Mouse (Mus musculus): ENCODE data around the gene Pkig. TPM values are rescaled to one million over a fixed set of nuclear protein-coding genes. Genes with fewer than 3 reads are reported as not detected.
A peak's percentile ranks its signal among the peaks of the same experiment; 100 is the strongest.

The Pkig gene
- total and polyA plus RNA-seq, 3 experiments, result 225 to 364 (median 227) TPM

DNA sequence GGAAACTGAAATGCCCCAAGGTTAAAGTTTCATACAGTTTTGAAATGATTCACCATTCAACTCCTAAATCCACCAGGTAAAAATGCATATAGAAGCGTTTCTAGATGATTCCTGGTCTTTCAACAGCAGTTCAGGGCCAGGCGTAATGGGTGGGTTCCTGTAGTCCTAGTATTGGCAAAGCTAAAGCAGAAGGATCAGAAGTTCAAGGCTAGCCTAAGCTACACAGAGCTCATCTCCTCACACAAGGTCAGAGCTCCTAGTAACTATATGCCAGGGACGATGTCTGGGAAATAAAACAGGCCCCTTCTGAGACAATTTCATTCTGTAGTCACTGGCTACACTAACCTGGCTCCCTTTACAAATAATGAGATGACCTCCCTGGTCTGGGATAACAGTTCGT lies 27.0 kb upstream of the Pkig start:
- DNase-seq (ENCODE audit: extremely low read depth), result no peak
- peaks cover 72% of the 10 kb centered on the region for H3K79me2 ChIP-seq (replicated peaks; ENCODE audit: control insufficient read depth, extremely low read depth, insufficient read depth, poor library complexity, severe bottlenecking)
- dilution Hi-C loops (cut with MboI; ENCODE audit: extremely low pct_ligation_motif_present, extremely low pct_unique_long_range_greater_than_20kb, low sequenced_read_pairs), result no loop called here
- H3K4me1 ChIP-seq (ENCODE audit: control insufficient read depth in 1 of 2, insufficient read depth in 2 of 2), result peaks cover 3 to 23% of the 10 kb centered on the region in 2 experiments; a peak in 2 of 4 replicates
- TF ChIP-seq E2F4 (IDR thresholded peaks at IDR 0.05; ENCODE audit: insufficient replicate concordance, low read depth, low read length), result no peak
- no peak for TF ChIP-seq POLR2AphosphoS2 (IDR thresholded peaks at IDR 0.05; ENCODE audit: low read depth, low read length)
- TF ChIP-seq BHLHE40 (IDR thresholded peaks at IDR 0.05; ENCODE audit: low read depth, low read length), result no peak
- H3K4me2 ChIP-seq (ENCODE audit: insufficient read depth, low read depth, poor library complexity, severe bottlenecking), result no peak overlapping the region
- in situ Hi-C loops (cut with MboI; ENCODE audit: low pct_ligation_motif_present, low pct_unique_long_range_greater_than_20kb, low sequenced_read_pairs), result no loop called here
- H3K9me3 ChIP-seq (replicated peaks; ENCODE audit: low read length), result no peaks in the 10 kb centered on the region
- no peak overlapping the region for H3K9ac ChIP-seq (ENCODE audit: insufficient read depth, low read depth)
- H3K36me3 ChIP-seq (replicated peaks in 1 of 2; ENCODE audit: control insufficient read depth in 1 of 2, insufficient read depth in 1 of 2, low read length in 1 of 2), result peaks cover 86 to 94% of the 10 kb centered on the region in 2 experiments
- H3K27me3 ChIP-seq (replicated peaks), result no peaks in the 10 kb centered on the region
- no peak overlapping the region for H3K4me3 ChIP-seq (replicated peaks in 1 of 3; ENCODE audit: low read depth in 2 of 3, low read length in 2 of 3, poor library complexity in 1 of 3)
- H3K27ac ChIP-seq (ENCODE audit: insufficient read depth, low read depth), result no peak overlapping the region

DNA sequence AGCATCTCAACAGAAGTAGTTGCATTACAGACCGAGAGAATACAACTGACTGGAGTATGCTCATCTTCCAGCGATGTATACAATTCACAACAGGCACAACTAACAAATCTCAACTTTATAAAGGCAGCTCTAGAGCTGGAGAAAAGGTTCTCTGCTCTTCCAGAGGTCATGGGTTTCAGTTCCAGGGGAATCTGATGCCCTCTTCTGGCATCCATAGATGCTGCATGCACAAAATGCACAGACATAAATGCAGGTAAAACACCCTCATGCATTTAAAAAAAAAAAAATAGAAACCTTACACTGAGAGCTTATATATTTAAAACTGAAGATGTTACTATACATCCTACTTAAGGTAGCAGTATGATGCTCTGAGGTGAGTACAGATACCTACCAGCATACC lies 26.5 kb upstream of the Pkig start:
- Histone ChIP-seq H3K9ac (ENCODE audit: insufficient read depth, low read depth) (no peak overlapping the region), H3K4me3 (replicated peaks in 1 of 3; ENCODE audit: low read depth in 2 of 3, low read length in 2 of 3, poor library complexity in 1 of 3) (no peak overlapping the region), H3K79me2 (replicated peaks; ENCODE audit: control insufficient read depth, extremely low read depth, insufficient read depth, poor library complexity, severe bottlenecking) (peaks cover 72% of the 10 kb centered on the region), H3K9me3 (replicated peaks; ENCODE audit: low read length) (no peaks in the 10 kb centered on the region), H3K36me3 (replicated peaks in 1 of 2; ENCODE audit: control insufficient read depth in 1 of 2, insufficient read depth in 1 of 2, low read length in 1 of 2) (peaks cover 84 to 94% of the 10 kb centered on the region in 2 experiments), H3K27ac (ENCODE audit: insufficient read depth, low read depth) (no peak overlapping the region), H3K27me3 (replicated peaks) (no peaks in the 10 kb centered on the region), H3K4me2 (ENCODE audit: insufficient read depth, low read depth, poor library complexity, severe bottlenecking) (no peak overlapping the region), H3K4me1 (ENCODE audit: control insufficient read depth in 1 of 2, insufficient read depth in 2 of 2) (peaks cover 3 to 25% of the 10 kb centered on the region in 2 experiments; a peak in 2 of 4 replicates)
- dilution Hi-C loops (cut with MboI; ENCODE audit: extremely low pct_ligation_motif_present, extremely low pct_unique_long_range_greater_than_20kb, low sequenced_read_pairs) (no loop called here), in situ Hi-C loops (cut with MboI; ENCODE audit: low pct_ligation_motif_present, low pct_unique_long_range_greater_than_20kb, low sequenced_read_pairs) (no loop called here)
- no peak for DNase-seq (ENCODE audit: extremely low read depth)
- TF ChIP-seq E2F4 (IDR thresholded peaks at IDR 0.05; ENCODE audit: insufficient replicate concordance, low read depth, low read length), result no peak
- no peak for TF ChIP-seq MAZ (IDR thresholded peaks at IDR 0.05; ENCODE audit: low read depth, low read length)
- TF ChIP-seq MAFK (IDR thresholded peaks at IDR 0.05; ENCODE audit: insufficient replicate concordance, low read length), result no peak
- no peak for TF ChIP-seq MAX (IDR thresholded peaks at IDR 0.05; ENCODE audit: low read length)
- no peak for TF ChIP-seq RAD21 (IDR thresholded peaks at IDR 0.05; ENCODE audit: low read depth, low read length)
- TF ChIP-seq ZC3H11A (IDR thresholded peaks at IDR 0.05; ENCODE audit: low read depth, low read length), result no peak
- TF ChIP-seq MEF2A (IDR thresholded peaks at IDR 0.05; ENCODE audit: borderline replicate concordance, low read depth, low read length), result no peak
- no peak for TF ChIP-seq KAT2A (IDR thresholded peaks at IDR 0.05; ENCODE audit: insufficient replicate concordance, low read length)

DNA sequence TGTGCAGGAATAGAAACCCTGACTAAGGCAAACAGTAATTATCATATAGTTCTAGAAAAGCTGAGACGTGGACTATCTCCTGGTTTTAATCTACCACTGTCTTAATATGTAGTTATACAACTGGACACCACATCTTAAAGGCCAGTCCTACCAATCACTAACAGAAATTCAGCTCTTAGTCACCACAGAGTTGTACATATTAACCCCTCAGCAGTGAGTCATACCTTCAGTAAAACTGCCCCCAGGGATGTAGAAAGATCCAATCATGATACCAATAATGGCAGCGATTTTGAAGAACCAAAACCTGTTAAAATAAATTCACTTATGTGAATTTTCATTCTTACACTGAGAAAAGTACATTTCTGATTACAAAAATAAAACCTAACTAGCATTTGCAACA lies 24.0 kb upstream of the Pkig start:
- Histone ChIP-seq H3K9me3 (replicated peaks; ENCODE audit: low read length) (no peaks in the 10 kb centered on the region), H3K4me1 (ENCODE audit: control insufficient read depth in 1 of 2, insufficient read depth in 2 of 2) (peaks cover 12 to 48% of the 10 kb centered on the region in 2 experiments), H3K4me3 (replicated peaks in 1 of 3; ENCODE audit: low read depth in 2 of 3, low read length in 2 of 3, poor library complexity in 1 of 3) (no peak overlapping the region), H3K27me3 (replicated peaks) (no peaks in the 10 kb centered on the region), H3K27ac (ENCODE audit: insufficient read depth, low read depth) (no peak overlapping the region), H3K36me3 (replicated peaks in 1 of 2; ENCODE audit: control insufficient read depth in 1 of 2, insufficient read depth in 1 of 2, low read length in 1 of 2) (peaks cover 85 to 95% of the 10 kb centered on the region in 2 experiments), H3K9ac (ENCODE audit: insufficient read depth, low read depth) (no peak overlapping the region), H3K4me2 (ENCODE audit: insufficient read depth, low read depth, poor library complexity, severe bottlenecking) (no peak overlapping the region), H3K79me2 (replicated peaks; ENCODE audit: control insufficient read depth, extremely low read depth, insufficient read depth, poor library complexity, severe bottlenecking) (peaks cover 93% of the 10 kb centered on the region)
- no peak for TF ChIP-seq PAX5 (IDR thresholded peaks at IDR 0.05; ENCODE audit: low read length)
- TF ChIP-seq IRF4 (IDR thresholded peaks at IDR 0.05; ENCODE audit: low read depth, low read length), result 0 out of 2 replicates have a peak, but pooled peaks have one; percentile 11
- in situ Hi-C loops (cut with MboI; ENCODE audit: low pct_ligation_motif_present, low pct_unique_long_range_greater_than_20kb, low sequenced_read_pairs), result no loop called here
- no peak for DNase-seq (ENCODE audit: extremely low read depth)
- dilution Hi-C loops (cut with MboI; ENCODE audit: extremely low pct_ligation_motif_present, extremely low pct_unique_long_range_greater_than_20kb, low sequenced_read_pairs), result no loop called here

All from CH12.LX (cell line).